Mouse (Mus musculus) erythroblast, embryonic 14.5 days (primary cell): ENCODE measurements around the gene Fam208a.

Source experiments
- GATA1 ChIP-seq: IDR thresholded peaks from 2 replicates; pipeline ENCODE4 v1.6.1; 2012; ENCODE audit warnings: low read length, inconsistent platforms, mixed read lengths
- TAL1 ChIP-seq: IDR thresholded peaks from 3 replicates; pipeline ENCODE4 v1.6.1; 2012; ENCODE audit warnings: low read length, inconsistent platforms, mixed read lengths

DNA sequence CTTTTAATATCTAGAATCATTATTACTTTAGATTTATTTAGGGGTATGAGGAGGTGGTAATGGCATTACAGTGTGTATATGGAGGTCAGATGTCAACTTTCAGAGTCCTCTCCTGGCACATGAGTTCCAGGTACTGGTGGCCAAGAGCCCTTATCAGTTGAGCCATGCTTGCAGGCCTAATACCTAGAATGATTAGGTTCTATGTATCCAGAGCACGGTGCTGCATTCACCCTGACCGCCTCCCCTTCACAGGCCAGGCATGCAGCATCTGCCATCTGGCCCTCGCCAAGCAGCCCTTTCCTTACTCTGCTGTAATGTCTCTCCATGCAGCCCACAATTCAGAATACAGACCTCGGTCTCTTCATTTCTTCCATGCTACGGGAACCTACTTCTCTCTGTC, 62.8 kb downstream of the Fam208a start:
- no peak for TF ChIP-seq TAL1
- no peak for TF ChIP-seq GATA1
